Mouse (Mus musculus): ENCODE measurements around the gene 1700019N19Rik. TPM values are rescaled to one million over a fixed set of nuclear protein-coding genes. Genes with fewer than 3 reads are reported as not detected.
A peak's percentile ranks its signal among the peaks of the same experiment; 100 is the strongest.

Gene 1700019N19Rik
- polyA plus RNA-seq, 1 experiment from 2014 or later = not detected

GRCm38 (mm10) chr19:58822454-58823200 is 28.4 kb upstream of the 1700019N19Rik start:
- 74% methylated on average over 20 of the region's 20 CpGs for WGBS
- no peak for DNase-seq
- Histone ChIP-seq H3K36me3 (ENCODE audit: insufficient read depth) (no peaks in the 10 kb centered on the region), H3K9me3 (ENCODE audit: low read depth, low read length) (no peaks in the 10 kb centered on the region), H3K27me3 (ENCODE audit: insufficient read depth, low read length) (no peaks in the 10 kb centered on the region), H3K4me1 (ENCODE audit: insufficient read depth) (no peaks in the 10 kb centered on the region), H3K27ac (ENCODE audit: low read depth) (peak overlapping the region; percentile 37; the same call in 1 of the 2 replicates), H3K9ac (no peak overlapping the region), H3K4me3 (ENCODE audit: low read depth, low read length) (no peak overlapping the region), H3K4me2 (no peak overlapping the region)
- no peak for ATAC-seq (ENCODE audit: insufficient read depth)
- no peak for TF ChIP-seq CTCF (IDR thresholded peaks at IDR 0.05; ENCODE audit: low read depth)

DNA sequence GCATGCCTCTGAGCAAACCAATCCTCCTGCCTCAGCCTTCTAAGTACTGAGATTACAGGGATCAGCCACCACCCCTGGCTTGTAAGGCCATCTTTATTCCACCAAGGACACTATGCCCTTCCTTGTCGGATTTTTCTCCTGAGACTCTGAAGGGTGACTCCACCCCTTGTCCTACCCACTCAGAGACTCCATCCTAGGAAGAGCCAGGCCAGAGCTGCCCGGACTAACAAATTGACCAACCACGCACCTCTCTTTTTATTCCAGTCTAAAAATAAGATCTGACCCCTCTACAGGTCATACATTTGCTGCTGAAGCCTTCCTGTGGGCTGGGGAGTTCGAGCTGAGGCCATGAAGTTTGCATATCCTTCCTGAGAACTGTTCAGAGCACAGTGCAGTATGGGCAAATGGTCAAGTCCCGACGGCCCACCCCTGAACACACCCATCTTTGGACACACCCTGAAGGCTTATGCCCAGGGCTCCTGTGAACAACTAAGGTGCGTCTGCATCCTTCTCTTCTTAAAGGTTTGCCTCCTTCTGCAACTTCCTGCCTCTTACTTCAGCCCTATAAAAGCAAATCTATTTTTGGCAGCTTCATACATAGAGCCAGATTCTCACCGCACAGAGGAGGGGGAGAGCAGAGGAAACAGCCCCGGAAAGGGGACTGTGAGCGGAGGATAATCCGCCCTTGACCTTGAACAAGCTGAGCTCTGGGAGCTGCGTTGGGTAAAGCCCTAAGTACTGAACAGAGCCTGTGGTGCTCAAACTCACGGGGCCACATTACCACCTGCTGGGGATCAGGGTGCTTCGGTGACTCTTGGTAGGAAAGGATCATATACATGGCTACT is 24.5 kb upstream of the 1700019N19Rik start:
- no peak for DNase-seq
- Histone ChIP-seq H3K4me2 (no peak overlapping the region), H3K27ac (ENCODE audit: low read depth) (no peak overlapping the region), H3K4me1 (ENCODE audit: insufficient read depth) (no peaks in the 10 kb centered on the region), H3K9ac (no peak overlapping the region), H3K27me3 (ENCODE audit: insufficient read depth, low read length) (no peaks in the 10 kb centered on the region), H3K4me3 (ENCODE audit: low read depth, low read length) (no peak overlapping the region), H3K36me3 (ENCODE audit: insufficient read depth) (no peaks in the 10 kb centered on the region), H3K9me3 (ENCODE audit: low read depth, low read length) (no peaks in the 10 kb centered on the region)
- 68% methylated on average over 14 of the region's 14 CpGs for WGBS
- no peak for TF ChIP-seq CTCF (IDR thresholded peaks at IDR 0.05; ENCODE audit: low read depth)
- ATAC-seq (ENCODE audit: insufficient read depth) = no peak

DNA sequence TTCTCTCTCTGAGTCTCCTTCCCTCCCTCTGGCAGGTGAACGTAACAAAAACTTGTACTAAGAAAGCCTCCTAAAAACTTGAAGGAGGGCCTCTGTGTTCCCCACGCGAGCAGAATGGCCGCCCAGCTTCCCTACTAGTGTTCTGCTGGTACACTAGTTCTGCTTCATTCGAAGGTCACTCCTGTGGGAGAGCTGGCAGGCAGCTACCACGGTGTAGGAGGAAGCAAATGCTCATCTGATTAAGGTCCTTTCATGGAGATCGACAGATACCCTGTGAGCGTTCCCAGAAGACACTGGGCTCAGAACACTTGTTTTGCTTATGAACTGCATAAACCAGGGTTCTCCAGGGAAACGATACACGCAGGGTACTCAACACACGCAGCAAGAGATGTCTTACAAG is 23.1 kb upstream of the 1700019N19Rik start:
- DNase-seq (no peak), ATAC-seq (ENCODE audit: insufficient read depth) (no peak)
- Histone ChIP-seq H3K9me3 (ENCODE audit: low read depth, low read length) (no peaks in the 10 kb centered on the region), H3K27ac (ENCODE audit: low read depth) (no peak overlapping the region), H3K27me3 (ENCODE audit: insufficient read depth, low read length) (no peaks in the 10 kb centered on the region), H3K4me1 (ENCODE audit: insufficient read depth) (no peaks in the 10 kb centered on the region), H3K4me2 (no peak overlapping the region), H3K36me3 (ENCODE audit: insufficient read depth) (no peaks in the 10 kb centered on the region), H3K9ac (no peak overlapping the region), H3K4me3 (ENCODE audit: low read depth, low read length) (no peak overlapping the region)
- no peak for TF ChIP-seq CTCF (IDR thresholded peaks at IDR 0.05; ENCODE audit: low read depth)
- 86% methylated on average over 11 of the region's 11 CpGs for WGBS

- ATAC-seq (ENCODE audit: insufficient read depth) (no peak; the same call in 1 of the 2 replicates), DNase-seq (peak; percentile 13)
- H3K9me3 ChIP-seq (ENCODE audit: low read depth, low read length) = no peaks in the 10 kb centered on the region
- no peak overlapping the region for H3K4me2 ChIP-seq
- no peak for TF ChIP-seq CTCF (IDR thresholded peaks at IDR 0.05; ENCODE audit: low read depth)
- no peaks in the 10 kb centered on the region for H3K36me3 ChIP-seq (ENCODE audit: insufficient read depth)
- 56% methylated on average over 17 of the region's 17 CpGs for WGBS
- no peaks in the 10 kb centered on the region for H3K4me1 ChIP-seq (ENCODE audit: insufficient read depth)
- H3K4me3 ChIP-seq (ENCODE audit: low read depth, low read length) = no peak overlapping the region
- H3K27me3 ChIP-seq (ENCODE audit: insufficient read depth, low read length) = no peaks in the 10 kb centered on the region
- no peak overlapping the region for H3K27ac ChIP-seq (ENCODE audit: low read depth)
- H3K9ac ChIP-seq = no peak overlapping the region
These were observed 22.3 kb upstream of the 1700019N19Rik start for GRCm38 (mm10) chr19:58816453-58817041.

GRCm38 (mm10) chr19:58815179-58815922 is 21.1 kb upstream of the 1700019N19Rik start:
- Histone ChIP-seq H3K4me2 (no peak overlapping the region), H3K4me3 (ENCODE audit: low read depth, low read length) (no peak overlapping the region), H3K9ac (no peak overlapping the region), H3K4me1 (ENCODE audit: insufficient read depth) (no peaks in the 10 kb centered on the region), H3K36me3 (ENCODE audit: insufficient read depth) (no peaks in the 10 kb centered on the region), H3K9me3 (ENCODE audit: low read depth, low read length) (no peaks in the 10 kb centered on the region), H3K27me3 (ENCODE audit: insufficient read depth, low read length) (no peaks in the 10 kb centered on the region), H3K27ac (ENCODE audit: low read depth) (no peak overlapping the region)
- DNase-seq (no peak), ATAC-seq (ENCODE audit: insufficient read depth) (no peak)
- whole genome bisulfite sequencing = 83% methylated on average over 13 of the region's 13 CpGs
- no peak for TF ChIP-seq CTCF (IDR thresholded peaks at IDR 0.05; ENCODE audit: low read depth)

- no peak overlapping the region for H3K9ac ChIP-seq
- no peaks in the 10 kb centered on the region for H3K9me3 ChIP-seq (ENCODE audit: low read depth, low read length)
- no peak overlapping the region for H3K4me3 ChIP-seq (ENCODE audit: low read depth, low read length)
- no peaks in the 10 kb centered on the region for H3K4me1 ChIP-seq (ENCODE audit: insufficient read depth)
- no peak overlapping the region for H3K4me2 ChIP-seq
- H3K36me3 ChIP-seq (ENCODE audit: insufficient read depth) = no peaks in the 10 kb centered on the region
- DNase-seq = no peak
- no peak overlapping the region for H3K27ac ChIP-seq (ENCODE audit: low read depth)
- H3K27me3 ChIP-seq (ENCODE audit: insufficient read depth, low read length) = no peaks in the 10 kb centered on the region
- WGBS = 79% methylated on average over 5 of the region's 5 CpGs
- no peak for ATAC-seq (ENCODE audit: insufficient read depth)
- no peak for TF ChIP-seq CTCF (IDR thresholded peaks at IDR 0.05; ENCODE audit: low read depth)
These were observed 16.3 kb upstream of the 1700019N19Rik start for GRCm38 (mm10) chr19:58810536-58810935.
